Mouse (Mus musculus) urinary bladder, adult 2 months (tissue): Measurements from ENCODE around the gene Sh3gl1. TPM values are rescaled to one million over a fixed set of nuclear protein-coding genes. Genes with fewer than 3 reads are reported as not detected.

Experiments used
- DNase-seq: peaks from one replicate; pipeline ENCODE4 v3.0.0; 2022; ENCODE audit warnings: low spot score
- polyA plus RNA-seq: library from polyadenylated mRNA; depleted of rRNA; stranded (reverse); fragments of >200 nt; gene quantifications from 2 replicates; pipeline ENCODE4 v1.2.3, GENCODE M21; 2012; rRNA removed

The Sh3gl1 gene
- polyA plus RNA-seq, 1 experiment, result 78.1 TPM

- DNase-seq, result no peak
Measured at GRCm38 (mm10) chr17:55999794-56000499, 36.5 kb downstream of the Sh3gl1 start.

- DNase-seq, result no peak
Measured at GRCm38 (mm10) chr17:55996007-55996406, 40.4 kb downstream of the Sh3gl1 start.

- no peak for DNase-seq
Measured at GRCm38 (mm10) chr17:55990278-55990898, 46.0 kb downstream of the Sh3gl1 start.

- DNase-seq, result no peak
Measured at GRCm38 (mm10) chr17:55986030-55986961, 50.1 kb downstream of the Sh3gl1 start, which contains the start of gene Fsd1. Gene Fsd1, plus strand, starts transcription at chr17:55986509.

- no peak for DNase-seq
Measured at GRCm38 (mm10) chr17:55977301-55977700, 59.1 kb downstream of the Sh3gl1 start.

GRCm38 (mm10) chr17:55976255-55976862, 60.1 kb downstream of the Sh3gl1 start:
- no peak for DNase-seq

- DNase-seq, result no peak
Measured at GRCm38 (mm10) chr17:55971453-55971852, 65.0 kb downstream of the Sh3gl1 start.

GRCm38 (mm10) chr17:55969966-55970891, 66.2 kb downstream of the Sh3gl1 start, which contains the start of gene Shd:
Gene Shd, plus strand, starts transcription at chr17:55970467.
- no peak for DNase-seq

GRCm38 (mm10) chr17:55969560-55969959, 66.9 kb downstream of the Sh3gl1 start:
- no peak for DNase-seq

- no peak for DNase-seq
Measured at GRCm38 (mm10) chr17:55968210-55968609, 68.2 kb downstream of the Sh3gl1 start.

GRCm38 (mm10) chr17:55967186-55967585, 69.2 kb downstream of the Sh3gl1 start:
- DNase-seq, result no peak

Other genes starting within 250 kb of the Sh3gl1 start
- gene Zfp119a, start 157.7 kb downstream of the Sh3gl1 start, polyA plus RNA-seq, result 4.7 and 5.2 TPM in 2 replicates
- 8.4 and 8.8 TPM in 2 replicates for gene Zfp959, start 144.5 kb downstream of the Sh3gl1 start, polyA plus RNA-seq
- gene Zfp119b, start 87.1 kb downstream of the Sh3gl1 start, polyA plus RNA-seq, result 5.4 TPM in 2 replicates
- 2.9 and 3.1 TPM in 2 replicates for gene Ebi3, start 84.0 kb downstream of the Sh3gl1 start, polyA plus RNA-seq
- 10.1 and 11.1 TPM in 2 replicates for gene Yju2, start 77.5 kb downstream of the Sh3gl1 start, polyA plus RNA-seq
- 1.0 and 1.7 TPM in 2 replicates for gene Shd, start 66.2 kb downstream of the Sh3gl1 start, polyA plus RNA-seq
- 0.57 and 1.2 TPM in 2 replicates for gene Fsd1, start 50.1 kb downstream of the Sh3gl1 start, polyA plus RNA-seq
- 29.6 and 38.6 TPM in 2 replicates for gene Stap2, start 31.1 kb downstream of the Sh3gl1 start, polyA plus RNA-seq
- gene Mpnd, start 30.9 kb downstream of the Sh3gl1 start, polyA plus RNA-seq, result 50.4 and 51.1 TPM in 2 replicates
- gene Chaf1a, start 3.8 kb upstream of the Sh3gl1 start, polyA plus RNA-seq, result 2.1 and 2.2 TPM in 2 replicates
- gene Ubxn6, start 38.4 kb upstream of the Sh3gl1 start, polyA plus RNA-seq, result 62.3 and 62.7 TPM in 2 replicates
- 68.8 and 70.6 TPM in 2 replicates for gene Hdgfl2, start 43.0 kb upstream of the Sh3gl1 start, polyA plus RNA-seq
- 96.9 and 98.3 TPM in 2 replicates for gene Plin4, start 73.2 kb upstream of the Sh3gl1 start, polyA plus RNA-seq
- gene Plin5, start 81.0 kb upstream of the Sh3gl1 start, polyA plus RNA-seq, result 1.4 and 1.9 TPM in 2 replicates
- 23.4 and 23.9 TPM in 2 replicates for gene Lrg1, start 85.4 kb upstream of the Sh3gl1 start, polyA plus RNA-seq
- gene Sema6b, start 103.7 kb upstream of the Sh3gl1 start, polyA plus RNA-seq, result 3.3 and 4.4 TPM in 2 replicates
- gene Tnfaip8l1, start 125.8 kb upstream of the Sh3gl1 start, polyA plus RNA-seq, result 1.7 and 2.0 TPM in 2 replicates
- gene Mydgf, start 147.3 kb upstream of the Sh3gl1 start, polyA plus RNA-seq, result 42.0 and 51.0 TPM in 2 replicates
- gene Dpp9, start 182.3 kb upstream of the Sh3gl1 start, polyA plus RNA-seq, result 24.1 and 24.8 TPM in 2 replicates
- 14.4 and 17.2 TPM in 2 replicates for gene Fem1a, start 220.2 kb upstream of the Sh3gl1 start, polyA plus RNA-seq
- gene Ticam1, start 240.2 kb upstream of the Sh3gl1 start, polyA plus RNA-seq, result 8.7 and 10.0 TPM in 2 replicates